Mouse (Mus musculus): ENCODE data around the gene Proca1.
"Not testable (repeated sequence)": the region's sequence is repeated elsewhere in the genome, so short reads cannot be mapped to it uniquely, and the experiment has no call there.

The Proca1 gene

GRCm38 (mm10) chr11:78181830-78182357, 11.3 kb upstream of the Proca1 start:
- no peak for DNase-seq (ENCODE audit: low spot score in 2 of 2)

- DNase-seq (ENCODE audit: low spot score in 2 of 2): no peak
Measured at GRCm38 (mm10) chr11:78182450-78182849, 10.7 kb upstream of the Proca1 start.

- peak; percentile 76 to 77 for DNase-seq (ENCODE audit: low spot score in 2 of 2)
Measured at GRCm38 (mm10) chr11:78182961-78183844, 10.0 kb upstream of the Proca1 start, which contains the start of gene Rpl23a. Rpl23a (minus strand) TSS chr11:78183584.

GRCm38 (mm10) chr11:78183884-78184514, 9.2 kb upstream of the Proca1 start:
- DNase-seq (ENCODE audit: low spot score in 2 of 2): no peak

- DNase-seq (ENCODE audit: low spot score in 2 of 2): not testable (repeated sequence)
Measured at GRCm38 (mm10) chr11:78184702-78185101, 8.5 kb upstream of the Proca1 start.

GRCm38 (mm10) chr11:78188331-78189233, 4.6 kb upstream of the Proca1 start, which contains the start of gene Rab34:
Rab34 (plus strand) TSS chr11:78188430.
- DNase-seq (ENCODE audit: low spot score in 2 of 2): peak; percentile 58 to 75

- peak; percentile 53 to 58 for DNase-seq (ENCODE audit: low spot score in 2 of 2)
Measured at GRCm38 (mm10) chr11:78189234-78190040, 3.8 kb upstream of the Proca1 start.

GRCm38 (mm10) chr11:78190041-78190440, 3.2 kb upstream of the Proca1 start:
- no peak for DNase-seq (ENCODE audit: low spot score in 2 of 2)

- peak; percentile 78 to 84 for DNase-seq (ENCODE audit: low spot score in 2 of 2)
Measured at GRCm38 (mm10) chr11:78194411-78195100, 1.4 kb downstream of the Proca1 start.

- no peak for DNase-seq (ENCODE audit: low spot score in 2 of 2)
Measured at GRCm38 (mm10) chr11:78195101-78195863, 2.1 kb downstream of the Proca1 start.

GRCm38 (mm10) chr11:78202372-78202771, 9.2 kb downstream of the Proca1 start:
- no peak for DNase-seq (ENCODE audit: low spot score in 2 of 2)

GRCm38 (mm10) chr11:78204287-78204686, 11.1 kb downstream of the Proca1 start:
- no peak for DNase-seq (ENCODE audit: low spot score in 2 of 2)

- DNase-seq (ENCODE audit: low spot score in 2 of 2): no peak
Measured at GRCm38 (mm10) chr11:78205361-78206206, 12.4 kb downstream of the Proca1 start.

GRCm38 (mm10) chr11:78207190-78207589, 14.0 kb downstream of the Proca1 start:
- DNase-seq (ENCODE audit: low spot score in 2 of 2): no peak

- no peak for DNase-seq (ENCODE audit: low spot score in 2 of 2)
Measured at GRCm38 (mm10) chr11:78209886-78210285, 16.7 kb downstream of the Proca1 start.

GRCm38 (mm10) chr11:78210615-78211014, 17.4 kb downstream of the Proca1 start:
- no peak for DNase-seq (ENCODE audit: low spot score in 2 of 2)

- DNase-seq (ENCODE audit: low spot score in 2 of 2): no peak
Measured at GRCm38 (mm10) chr11:78211513-78211912, 18.3 kb downstream of the Proca1 start.

GRCm38 (mm10) chr11:78213086-78213817, 20.1 kb downstream of the Proca1 start:
- no peak for DNase-seq (ENCODE audit: low spot score in 2 of 2)
